Mouse (Mus musculus) CD4-positive helper T cell, adult 2 months (primary cell): ENCODE data around the gene Klf7.

ENCODE experiments used
- DNase-seq: peaks from one replicate; pipeline ENCODE4 v3.0.0-alpha.2; 2012; ENCODE audit warnings: low read depth, missing footprints, low spot score

Gene Klf7

GRCm38 (mm10) chr1:64105181-64105646, 16.9 kb downstream of the Klf7 start:
- DNase-seq = no peak

- DNase-seq = peak; percentile 52
These were observed 17.4 kb downstream of the Klf7 start for GRCm38 (mm10) chr1:64104665-64105064.

GRCm38 (mm10) chr1:64101331-64101730, 20.8 kb downstream of the Klf7 start:
- DNase-seq = no peak

- no peak for DNase-seq
These were observed 23.3 kb downstream of the Klf7 start for GRCm38 (mm10) chr1:64098800-64099199.

GRCm38 (mm10) chr1:64097640-64098287, 24.3 kb downstream of the Klf7 start:
- no peak for DNase-seq

GRCm38 (mm10) chr1:64093018-64093417, 29.1 kb downstream of the Klf7 start:
- no peak for DNase-seq

DNA sequence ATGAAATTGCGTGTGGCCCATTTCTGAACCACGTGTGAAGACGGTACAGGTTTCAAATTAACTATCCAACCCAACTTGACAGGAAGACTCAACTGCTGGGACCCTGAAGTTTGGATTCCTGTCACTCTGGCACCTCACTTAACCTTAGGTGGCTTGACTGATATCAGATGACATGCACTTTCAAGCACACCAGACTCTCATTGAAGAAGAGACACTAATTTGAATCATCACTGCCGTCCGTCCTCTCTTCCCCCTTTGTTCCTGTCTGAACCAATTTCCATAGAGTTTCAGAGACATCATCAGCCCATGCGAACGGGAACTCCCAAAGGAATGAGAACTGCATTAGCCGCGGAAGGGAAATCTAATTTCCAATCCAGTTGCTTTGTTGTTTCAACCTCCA, 30.5 kb downstream of the Klf7 start:
- DNase-seq = no peak

DNA sequence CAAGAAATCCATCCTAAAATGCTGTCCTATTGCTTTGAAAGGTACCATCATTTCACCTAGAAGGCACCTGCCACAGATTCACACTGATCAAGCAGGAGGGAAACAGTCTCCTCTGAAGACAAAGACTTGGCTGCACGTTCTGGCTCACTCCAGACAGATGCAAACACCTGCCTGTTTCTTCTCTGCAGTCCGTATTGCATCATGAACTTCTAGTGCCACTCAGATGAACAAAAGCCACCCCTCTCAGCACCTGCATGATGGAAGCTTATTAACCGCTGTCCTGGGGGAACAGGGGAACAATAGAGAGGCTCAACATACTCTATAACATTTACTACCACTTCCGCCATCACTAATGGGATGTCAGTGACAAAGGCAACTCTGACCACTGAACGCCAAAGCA, 31.5 kb downstream of the Klf7 start:
- DNase-seq = no peak

GRCm38 (mm10) chr1:64089691-64090090, 32.4 kb downstream of the Klf7 start:
- DNase-seq = no peak

GRCm38 (mm10) chr1:64088604-64089320, 33.3 kb downstream of the Klf7 start:
- DNase-seq = no peak

- DNase-seq = peak; percentile 73
These were observed 34.2 kb downstream of the Klf7 start for GRCm38 (mm10) chr1:64087657-64088603.

- peak; percentile 83 for DNase-seq
These were observed 36.2 kb downstream of the Klf7 start for GRCm38 (mm10) chr1:64085875-64086274.

DNA sequence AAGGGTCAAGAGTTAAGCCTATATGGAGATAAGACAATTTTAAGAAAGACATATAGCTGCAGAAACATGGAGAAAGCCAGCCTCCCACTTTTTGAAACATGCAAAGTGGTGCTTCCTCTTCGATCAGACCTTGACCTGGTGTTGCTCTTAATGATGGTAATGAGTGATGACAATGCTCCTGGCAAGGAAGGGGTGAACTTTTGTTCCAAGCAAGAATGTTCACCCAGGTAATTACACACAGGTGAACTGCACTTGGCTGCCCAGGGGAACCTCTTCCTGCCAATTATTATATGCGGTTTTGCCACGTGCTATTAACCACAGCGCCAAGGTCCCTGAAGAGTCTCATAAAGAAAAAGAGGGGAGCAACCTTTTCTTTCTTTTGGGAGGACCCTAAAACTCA, 36.7 kb downstream of the Klf7 start:
- no peak for DNase-seq

- peak; percentile 25 for DNase-seq
These were observed 37.4 kb downstream of the Klf7 start for GRCm38 (mm10) chr1:64084706-64085105.

DNA sequence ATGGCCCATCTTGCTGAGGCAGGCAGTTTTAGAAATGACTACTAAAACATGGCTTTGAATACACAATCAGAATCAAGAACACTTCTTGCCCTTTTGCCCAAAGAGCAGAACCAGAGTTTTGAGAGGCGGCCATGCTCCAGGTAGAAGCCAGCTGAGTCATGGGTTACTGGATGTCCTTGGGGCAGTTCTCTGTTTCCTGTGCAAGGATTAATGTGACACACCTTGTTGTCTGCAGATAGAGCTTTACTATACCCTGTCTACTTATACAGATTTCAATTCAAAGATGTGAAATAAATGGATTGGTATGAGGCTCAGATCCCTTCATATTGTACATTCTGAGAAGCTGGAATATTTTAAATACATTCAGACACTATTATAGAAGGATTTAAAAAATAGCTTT, 40.3 kb downstream of the Klf7 start:
- no peak for DNase-seq

DNA sequence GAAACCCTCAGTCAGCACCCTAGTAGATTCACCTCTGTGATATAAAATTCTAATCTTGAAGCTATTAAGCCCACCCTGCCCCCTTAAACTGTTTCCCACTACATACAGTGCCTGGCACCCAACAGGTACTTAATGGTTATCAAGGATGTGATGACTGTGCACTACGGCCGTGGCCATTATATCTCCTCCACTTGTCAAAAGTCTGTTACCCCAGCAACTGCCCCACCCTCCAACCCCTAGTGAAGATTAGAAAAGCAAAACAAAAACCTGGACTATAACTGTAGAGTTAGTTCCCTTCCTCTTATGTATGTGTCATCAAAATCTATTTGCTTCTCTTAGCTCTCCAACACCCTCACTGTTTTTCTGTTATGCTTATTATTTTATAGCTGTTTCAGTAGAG, 40.9 kb downstream of the Klf7 start:
- DNase-seq = no peak

GRCm38 (mm10) chr1:64080263-64080662, 41.8 kb downstream of the Klf7 start:
- DNase-seq = no peak

- DNase-seq = no peak
These were observed 43.3 kb downstream of the Klf7 start for GRCm38 (mm10) chr1:64078747-64079211.

DNA sequence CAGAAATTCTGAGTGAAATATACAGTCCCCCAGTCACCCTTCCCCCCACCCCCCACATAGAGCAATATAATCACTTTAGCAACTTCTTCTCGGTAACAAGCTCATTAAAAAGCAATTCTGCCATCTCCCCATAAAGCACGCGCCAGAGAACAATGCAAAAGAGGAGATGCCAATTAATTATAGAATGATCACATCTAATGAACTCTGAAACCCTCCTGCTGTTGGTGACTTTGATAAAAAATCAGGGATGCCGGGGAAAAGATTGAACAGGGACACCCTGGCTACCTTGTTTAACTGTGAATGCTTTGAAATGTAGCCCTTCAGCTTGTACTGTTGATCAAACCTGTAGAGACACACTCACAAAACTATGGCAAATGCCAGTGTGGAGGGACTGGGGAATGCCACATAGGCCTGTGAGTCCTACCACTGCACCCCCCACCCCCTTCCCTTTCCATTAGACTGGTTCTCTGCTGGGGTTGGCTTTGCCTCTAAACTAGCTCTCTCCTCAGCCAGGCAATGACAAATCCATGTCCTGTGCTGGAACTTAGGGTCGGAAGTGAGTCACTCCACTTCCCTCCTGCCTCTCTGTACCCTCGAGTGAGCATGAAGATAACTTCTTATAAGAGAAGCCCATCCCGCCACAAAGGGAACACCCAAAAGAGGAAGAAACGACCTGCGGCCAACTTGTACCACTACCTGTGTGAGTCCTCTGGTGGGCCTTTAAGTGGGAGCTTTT, 43.9 kb downstream of the Klf7 start:
- DNase-seq = no peak

GRCm38 (mm10) chr1:64074051-64074450, 48.0 kb downstream of the Klf7 start:
- no peak for DNase-seq

GRCm38 (mm10) chr1:64070947-64071346, 51.1 kb downstream of the Klf7 start:
- DNase-seq = no peak
